Mouse (Mus musculus) C2C12 (cell line): ENCODE measurements around the gene Defb36. TPM values are rescaled to one million over a fixed set of nuclear protein-coding genes. Genes with fewer than 3 reads are reported as not detected.

Source experiments
- H3K27me3 ChIP-seq: one replicate; pipeline ENCODE4 v1.6.1; 2011; ENCODE audit not compliant: control insufficient read depth, insufficient read depth, insufficient read length
- H3K36me3 ChIP-seq: one replicate; pipeline ENCODE4 v1.6.1; 2011; ENCODE audit not compliant: control insufficient read depth, insufficient read depth
- H3K4me3 ChIP-seq: one replicate; pipeline ENCODE4 v1.5.1; 2011; ENCODE audit warnings: mild to moderate bottlenecking, control low read depth; ENCODE audit not compliant: poor library complexity, insufficient read depth, severe bottlenecking
- H3K79me2 ChIP-seq: one replicate; pipeline ENCODE4 v1.6.1; 2011; ENCODE audit not compliant: control insufficient read depth, insufficient read depth
- H3K79me3 ChIP-seq: one replicate; pipeline ENCODE4 v1.6.1; 2011; ENCODE audit warnings: low read depth, control low read depth
- H3ac ChIP-seq: one replicate; pipeline ENCODE3; 2011; ENCODE audit warnings: low read depth; ENCODE audit not compliant: control insufficient read depth, insufficient read length
- CEBPB ChIP-seq: IDR thresholded peaks from one replicate; pipeline ENCODE4 v1.6.1; 2011; ENCODE audit warnings: low read depth, mild to moderate bottlenecking, control low read depth, moderate library complexity
- CTCF ChIP-seq: IDR thresholded peaks from one replicate; pipeline ENCODE4 v1.5.1; 2011; ENCODE audit not compliant: control insufficient read depth, insufficient read depth, insufficient read length
- FOSL1 ChIP-seq: IDR thresholded peaks from one replicate; pipeline ENCODE4 v1.8.0; 2011; ENCODE audit warnings: mild to moderate bottlenecking, low read length; ENCODE audit not compliant: poor library complexity, insufficient read depth, severe bottlenecking
- MAX ChIP-seq: IDR thresholded peaks from one replicate; pipeline ENCODE4 v1.6.1; 2011; ENCODE audit warnings: mild to moderate bottlenecking, control low read depth
- MYOD1 ChIP-seq: IDR thresholded peaks from one replicate; pipeline ENCODE4 v1.6.1; 2011; ENCODE audit warnings: low read depth; ENCODE audit not compliant: control insufficient read depth, insufficient read length
- MYOG ChIP-seq: IDR thresholded peaks from one replicate; pipeline ENCODE4 v1.6.1; 2011; ENCODE audit not compliant: control insufficient read depth, insufficient read length; ENCODE audit errors: extremely low read depth
- USF1 ChIP-seq: IDR thresholded peaks from one replicate; pipeline ENCODE4 v1.6.1; 2011; ENCODE audit warnings: low read depth, mild to moderate bottlenecking, control low read depth, moderate library complexity
- long read RNA-seq, 2 experiments: library from polyadenylated mRNA; unstranded; transcript quantifications; one replicate each; pipeline ENCODE4 v2.0.0; 2019 to 2020
- polyA plus RNA-seq: library from polyadenylated mRNA; unstranded; fragments of >200 nt; fragmentation: generic; extraction: Trizol; gene quantifications from one replicate; pipeline ENCODE4 v1.2.1, GENCODE M21; 2012; ENCODE audit warnings: missing spikeins

Defb36 gene
- polyA plus RNA-seq = not detected
- long read RNA-seq, experiment 1 = 0 reads
- long read RNA-seq, experiment 2 = 0 reads

GRCm38 (mm10) chr2:152604057-152604456 is at the start of gene Defb36:
Gene Defb36, plus strand, starts transcription at chr2:152604327.
- Histone ChIP-seq H3ac (no peak within 1 kb of the TSS), H3K27me3 (no peaks in the 10 kb centered on the region), H3K79me2 (no peaks in the 10 kb centered on the region), H3K36me3 (no peaks in the 10 kb centered on the region), H3K4me3 (no peak within 1 kb of the TSS), H3K79me3 (no peaks in the 10 kb centered on the region)
- no peak for TF ChIP-seq MYOD1
- TF ChIP-seq MAX = no peak
- TF ChIP-seq CEBPB = no peak
- no peak for TF ChIP-seq USF1

GRCm38 (mm10) chr2:152556655-152557054 is 47.5 kb upstream of the Defb36 start:
- TF ChIP-seq MYOD1 = no peak
- TF ChIP-seq CTCF = no peak
- TF ChIP-seq USF1 = no peak
- TF ChIP-seq FOSL1 = no peak
- no peak for TF ChIP-seq MAX
- no peak for TF ChIP-seq MYOG
- TF ChIP-seq CEBPB = no peak
- Histone ChIP-seq H3K4me3 (no peak overlapping the region), H3ac (no peak overlapping the region), H3K79me2 (no peaks in the 10 kb centered on the region), H3K79me3 (no peaks in the 10 kb centered on the region), H3K36me3 (no peaks in the 10 kb centered on the region), H3K27me3 (peaks cover 33% of the 10 kb centered on the region)

- H3K4me3 ChIP-seq = no peak within 1 kb of the TSS
- no peak for TF ChIP-seq CTCF
- TF ChIP-seq USF1 = no peak
- TF ChIP-seq MYOG = no peak
- TF ChIP-seq CEBPB = no peak
- TF ChIP-seq FOSL1 = no peak
- TF ChIP-seq MAX = no peak
- no peak for TF ChIP-seq MYOD1
- H3K36me3 ChIP-seq = no peaks in the 10 kb centered on the region
- no peaks in the 10 kb centered on the region for H3K79me2 ChIP-seq
- H3ac ChIP-seq = no peak within 1 kb of the TSS
- no peaks in the 10 kb centered on the region for H3K79me3 ChIP-seq
- peaks cover 5% of the 10 kb centered on the region for H3K27me3 ChIP-seq
These were observed 35.1 kb upstream of the Defb36 start, which contains the start of gene Gm17416 for GRCm38 (mm10) chr2:152569038-152569437. Gene Gm17416, plus strand, starts transcription at chr2:152569338.

GRCm38 (mm10) chr2:152569881-152570280 is 34.2 kb upstream of the Defb36 start:
- no peaks in the 10 kb centered on the region for H3K36me3 ChIP-seq
- H3K79me3 ChIP-seq = no peaks in the 10 kb centered on the region
- H3K79me2 ChIP-seq = no peaks in the 10 kb centered on the region
- no peak overlapping the region for H3ac ChIP-seq
- H3K4me3 ChIP-seq = no peak overlapping the region
- TF ChIP-seq CTCF = no peak
- TF ChIP-seq FOSL1 = no peak
- peaks cover 11% of the 10 kb centered on the region for H3K27me3 ChIP-seq

DNA sequence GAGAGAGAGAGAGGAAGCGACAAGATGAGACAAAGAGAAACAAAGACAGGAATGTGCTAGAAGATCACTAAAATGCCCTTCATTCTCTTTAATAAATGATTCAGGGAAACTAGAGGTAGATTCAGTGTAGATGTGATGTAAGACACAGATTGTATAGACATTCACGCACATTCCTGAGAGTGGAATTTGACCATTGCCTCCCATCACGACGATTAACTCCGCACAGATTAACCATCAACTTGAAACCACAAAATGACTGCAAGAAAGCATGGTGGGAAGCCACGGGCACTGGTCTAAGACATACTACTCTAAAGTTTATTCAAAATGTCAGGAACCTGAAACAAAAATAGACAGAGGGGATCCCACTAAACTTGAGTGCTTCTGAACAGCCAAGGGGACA is 33.8 kb upstream of the Defb36 start:
- Histone ChIP-seq H3ac (no peak overlapping the region), H3K36me3 (no peaks in the 10 kb centered on the region), H3K4me3 (no peak overlapping the region), H3K79me2 (no peaks in the 10 kb centered on the region), H3K79me3 (no peaks in the 10 kb centered on the region), H3K27me3 (peaks cover 13% of the 10 kb centered on the region)
- TF ChIP-seq MYOG = no peak
- no peak for TF ChIP-seq CEBPB
- no peak for TF ChIP-seq MYOD1
- no peak for TF ChIP-seq FOSL1
- no peak for TF ChIP-seq USF1
- TF ChIP-seq CTCF = no peak
- TF ChIP-seq MAX = no peak

DNA sequence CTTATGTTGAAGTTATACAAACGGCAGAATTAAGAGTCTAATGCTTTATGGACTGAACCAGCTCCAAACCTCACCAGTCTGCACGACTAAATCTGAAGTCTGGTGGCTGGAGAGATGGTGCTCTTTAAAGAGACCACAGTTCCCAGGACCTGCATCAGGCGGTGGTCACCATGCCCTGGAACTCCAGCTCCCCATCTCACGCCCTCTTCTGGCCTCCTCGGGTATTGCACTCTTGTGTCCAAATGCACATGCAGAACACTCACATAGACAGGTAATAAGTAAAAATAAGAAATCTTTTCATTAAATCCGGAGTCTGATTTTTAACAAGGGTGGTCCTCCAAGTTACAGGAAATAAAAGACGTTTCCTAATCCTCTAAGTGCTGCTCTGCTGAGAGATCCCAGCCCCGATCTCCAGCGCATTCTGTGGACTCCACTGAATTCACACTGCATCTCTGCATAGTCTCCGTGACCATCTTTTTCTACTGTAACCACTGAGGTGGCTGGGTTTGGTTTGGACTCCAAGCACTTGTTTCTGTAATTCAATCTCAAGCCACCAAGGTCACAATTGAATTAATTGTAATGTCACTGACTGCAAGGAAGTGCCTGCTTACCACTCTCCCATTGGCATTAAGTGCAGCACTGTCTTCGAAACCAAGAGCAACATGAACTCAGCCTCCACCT is 31.9 kb upstream of the Defb36 start, which contains the start of gene Defb21:
Defb21 (plus strand) TSS at position 631 of the 681 bp plus-strand sequence.
- no peak within 1 kb of the TSS for H3K4me3 ChIP-seq
- H3K36me3 ChIP-seq = no peaks in the 10 kb centered on the region
- no peak within 1 kb of the TSS for H3ac ChIP-seq
- no peaks in the 10 kb centered on the region for H3K79me3 ChIP-seq
- TF ChIP-seq MAX = no peak
- TF ChIP-seq CEBPB = no peak
- TF ChIP-seq MYOD1 = no peak
- TF ChIP-seq MYOG = no peak
- TF ChIP-seq USF1 = no peak
- no peak for TF ChIP-seq FOSL1
- TF ChIP-seq CTCF = no peak
- peaks cover 17% of the 10 kb centered on the region for H3K27me3 ChIP-seq
- H3K79me2 ChIP-seq = no peaks in the 10 kb centered on the region
